Mouse (Mus musculus): Measurements from ENCODE around the gene Dgkh. TPM values are rescaled to one million over a fixed set of nuclear protein-coding genes. Genes with fewer than 3 reads are reported as not detected.
A peak's percentile ranks its signal among the peaks of the same experiment; 100 is the strongest.
"Not testable (repeated sequence)": the region's sequence is repeated elsewhere in the genome, so short reads cannot be mapped to it uniquely, and the experiment has no call there.

The Dgkh gene
- polyA plus RNA-seq, 1 experiment, result 6.9 TPM

DNA sequence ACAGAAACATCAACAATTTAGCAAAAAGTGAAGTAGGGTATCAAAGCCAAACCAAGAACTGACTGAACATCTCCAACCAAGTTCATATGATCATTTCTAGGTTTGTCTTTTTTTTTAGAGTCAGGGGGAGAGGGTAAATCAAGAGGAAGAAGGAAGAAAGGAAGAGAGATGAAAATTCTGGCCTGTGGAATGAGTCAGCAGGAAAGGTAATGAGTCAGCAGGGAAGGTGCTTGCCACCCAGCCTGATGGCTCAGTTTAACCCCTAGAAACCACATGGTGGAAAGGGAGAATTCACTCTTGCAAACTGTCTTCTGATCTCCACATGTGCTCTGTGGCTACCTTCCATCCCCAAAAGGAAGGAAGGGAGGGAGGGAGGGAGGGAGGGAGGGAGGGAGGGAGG, 149.4 kb downstream of the Dgkh start:
- no peak for TF ChIP-seq POLR2A (IDR thresholded peaks at IDR 0.05; ENCODE audit: borderline replicate concordance, control insufficient read depth, low read depth, low read length)
- no peak for TF ChIP-seq CTCF (IDR thresholded peaks at IDR 0.05; ENCODE audit: control insufficient read depth, insufficient read depth, low read length)
- no peak overlapping the region for H3K4me3 ChIP-seq (replicated peaks; ENCODE audit: control insufficient read depth, low read depth, low read length)
- H3K4me1 ChIP-seq (ENCODE audit: control insufficient read depth, insufficient read depth, low read length), result no peaks in the 10 kb centered on the region
- H3K27ac ChIP-seq (ENCODE audit: control insufficient read depth, insufficient read depth, low read depth, low read length, poor library complexity), result no peak overlapping the region

DNA sequence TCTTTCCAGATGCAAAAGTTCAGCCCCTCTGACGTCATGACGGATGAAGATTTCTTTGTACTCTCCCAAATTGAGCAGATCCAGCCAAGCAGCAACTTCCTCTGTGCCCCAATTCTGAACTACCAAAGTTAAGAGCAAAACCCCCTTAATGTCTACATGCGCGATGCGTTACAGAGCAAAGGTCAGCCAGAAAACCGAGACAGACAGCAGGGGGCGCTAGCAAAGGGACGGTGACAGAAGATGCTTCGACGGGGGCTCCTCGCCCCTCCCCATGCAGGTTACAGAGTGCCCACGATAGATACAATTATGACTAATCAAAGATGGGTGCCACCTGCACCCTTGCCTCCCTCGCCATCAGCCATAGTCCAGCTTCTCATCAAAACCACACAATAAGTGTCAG, 156.7 kb downstream of the Dgkh start:
- H3K27ac ChIP-seq (ENCODE audit: control insufficient read depth, insufficient read depth, low read depth, low read length, poor library complexity), result no peak overlapping the region
- 84% methylated on average over 13 of the region's 13 CpGs for WGBS
- no peak overlapping the region for H3K4me3 ChIP-seq (replicated peaks; ENCODE audit: control insufficient read depth, low read depth, low read length)
- no peaks in the 10 kb centered on the region for H3K4me1 ChIP-seq (ENCODE audit: control insufficient read depth, insufficient read depth, low read length)
- TF ChIP-seq CTCF (IDR thresholded peaks at IDR 0.05; ENCODE audit: control insufficient read depth, insufficient read depth, low read length) (peak; percentile 16; the same call in 1 of the 2 replicates), POLR2A (IDR thresholded peaks at IDR 0.05; ENCODE audit: borderline replicate concordance, control insufficient read depth, low read depth, low read length) (no peak)

DNA sequence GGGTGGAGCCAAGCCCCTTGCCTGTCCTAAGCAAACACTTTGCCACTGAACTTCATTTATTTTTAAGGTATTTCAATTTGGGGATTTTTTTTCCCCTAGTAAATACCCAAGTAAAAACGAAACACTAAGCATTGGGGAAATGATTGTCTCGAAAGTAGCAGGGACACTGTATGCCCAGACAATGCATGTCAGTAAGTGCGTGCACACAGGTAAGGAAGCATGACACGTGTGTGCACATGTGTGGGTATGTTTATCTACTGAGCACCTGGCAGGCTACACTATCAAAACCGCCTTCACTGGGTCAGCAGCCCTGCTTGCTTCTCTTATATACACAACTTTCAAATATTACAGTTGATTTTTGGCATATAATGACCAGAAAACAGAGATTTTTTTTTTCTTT, 164.2 kb downstream of the Dgkh start:
- 83% methylated on average over 5 of the region's 5 CpGs for whole genome bisulfite sequencing
- TF ChIP-seq POLR2A (IDR thresholded peaks at IDR 0.05; ENCODE audit: borderline replicate concordance, control insufficient read depth, low read depth, low read length), result no peak
- TF ChIP-seq CTCF (IDR thresholded peaks at IDR 0.05; ENCODE audit: control insufficient read depth, insufficient read depth, low read length), result no peak
- Histone ChIP-seq H3K27ac (ENCODE audit: control insufficient read depth, insufficient read depth, low read depth, low read length, poor library complexity) (no peak overlapping the region), H3K4me3 (replicated peaks; ENCODE audit: control insufficient read depth, low read depth, low read length) (no peak overlapping the region), H3K4me1 (ENCODE audit: control insufficient read depth, insufficient read depth, low read length) (no peaks in the 10 kb centered on the region)

DNA sequence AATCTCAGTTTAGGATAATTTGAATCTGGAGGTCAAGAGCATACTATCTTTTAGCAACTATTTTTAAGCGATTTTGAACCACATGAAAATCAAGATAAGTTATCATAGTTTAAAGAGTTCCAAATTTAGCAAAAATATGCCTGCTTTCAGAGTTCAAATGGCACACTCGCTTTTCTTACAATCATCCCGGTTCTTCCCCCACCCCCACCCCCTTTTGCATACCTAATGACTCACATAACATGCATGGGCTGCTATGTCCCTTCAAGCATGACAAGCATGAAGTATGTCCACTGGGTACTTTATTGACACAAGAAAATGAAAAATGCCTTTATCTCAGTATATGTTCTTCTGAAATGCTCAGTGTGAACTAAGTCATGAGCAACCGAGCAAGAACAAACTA, 166.1 kb downstream of the Dgkh start:
- no peak for TF ChIP-seq POLR2A (IDR thresholded peaks at IDR 0.05; ENCODE audit: borderline replicate concordance, control insufficient read depth, low read depth, low read length)
- no peak for TF ChIP-seq CTCF (IDR thresholded peaks at IDR 0.05; ENCODE audit: control insufficient read depth, insufficient read depth, low read length)
- Histone ChIP-seq H3K4me1 (ENCODE audit: control insufficient read depth, insufficient read depth, low read length) (no peaks in the 10 kb centered on the region), H3K4me3 (replicated peaks; ENCODE audit: control insufficient read depth, low read depth, low read length) (no peak overlapping the region), H3K27ac (ENCODE audit: control insufficient read depth, insufficient read depth, low read depth, low read length, poor library complexity) (no peak overlapping the region)
- 79% methylated on average over 4 of the region's 4 CpGs for WGBS

DNA sequence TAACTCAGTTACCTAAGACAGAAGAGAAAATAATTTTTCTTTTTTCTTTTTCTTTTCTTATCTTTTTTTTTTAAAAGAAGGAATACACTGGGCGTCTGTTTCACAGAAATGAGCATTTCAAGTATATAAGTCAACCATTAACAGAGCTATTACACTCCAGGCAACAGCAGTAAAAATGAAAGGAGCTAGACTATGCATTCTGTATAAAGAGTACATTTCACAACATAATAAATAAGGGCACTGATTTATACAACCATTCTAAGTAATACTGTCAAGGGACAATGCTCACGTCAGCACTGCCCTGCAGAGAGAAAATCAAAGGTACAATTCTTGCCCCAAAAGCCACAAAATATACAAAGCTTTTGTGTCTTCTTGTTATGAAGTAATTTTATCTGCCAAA, 168.3 kb downstream of the Dgkh start:
- Histone ChIP-seq H3K27ac (ENCODE audit: control insufficient read depth, insufficient read depth, low read depth, low read length, poor library complexity) (no peak overlapping the region), H3K4me1 (ENCODE audit: control insufficient read depth, insufficient read depth, low read length) (no peaks in the 10 kb centered on the region), H3K4me3 (replicated peaks; ENCODE audit: control insufficient read depth, low read depth, low read length) (no peak overlapping the region)
- TF ChIP-seq CTCF (IDR thresholded peaks at IDR 0.05; ENCODE audit: control insufficient read depth, insufficient read depth, low read length), result no peak
- WGBS, result 75% methylated on average over 2 of the region's 2 CpGs

DNA sequence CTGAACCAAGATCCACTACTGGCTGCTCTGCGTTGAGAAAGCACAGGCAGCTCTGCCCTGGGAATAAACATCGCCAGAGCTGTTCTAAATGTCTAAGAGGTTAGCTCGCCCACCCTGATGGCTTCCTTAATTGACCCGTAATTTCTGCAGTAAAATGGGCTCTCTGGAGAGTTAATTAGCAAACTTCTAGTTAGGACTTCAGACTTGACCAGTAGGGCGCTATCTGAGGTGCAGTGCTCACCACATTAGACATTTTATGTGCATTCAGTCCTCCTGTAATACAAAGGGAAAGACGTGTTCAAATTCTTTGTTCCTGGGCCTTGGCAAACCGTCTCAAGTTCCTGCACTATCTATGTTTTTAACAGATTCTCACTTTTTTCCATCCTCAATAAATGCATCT, 169.4 kb downstream of the Dgkh start:
- 82% methylated on average over 7 of the region's 7 CpGs for WGBS
- TF ChIP-seq POLR2A (IDR thresholded peaks at IDR 0.05; ENCODE audit: borderline replicate concordance, control insufficient read depth, low read depth, low read length) (no peak), CTCF (IDR thresholded peaks at IDR 0.05; ENCODE audit: control insufficient read depth, insufficient read depth, low read length) (no peak)
- H3K27ac ChIP-seq (ENCODE audit: control insufficient read depth, insufficient read depth, low read depth, low read length, poor library complexity), result no peak overlapping the region
- no peaks in the 10 kb centered on the region for H3K4me1 ChIP-seq (ENCODE audit: control insufficient read depth, insufficient read depth, low read length)
- H3K4me3 ChIP-seq (replicated peaks; ENCODE audit: control insufficient read depth, low read depth, low read length), result no peak overlapping the region

DNA sequence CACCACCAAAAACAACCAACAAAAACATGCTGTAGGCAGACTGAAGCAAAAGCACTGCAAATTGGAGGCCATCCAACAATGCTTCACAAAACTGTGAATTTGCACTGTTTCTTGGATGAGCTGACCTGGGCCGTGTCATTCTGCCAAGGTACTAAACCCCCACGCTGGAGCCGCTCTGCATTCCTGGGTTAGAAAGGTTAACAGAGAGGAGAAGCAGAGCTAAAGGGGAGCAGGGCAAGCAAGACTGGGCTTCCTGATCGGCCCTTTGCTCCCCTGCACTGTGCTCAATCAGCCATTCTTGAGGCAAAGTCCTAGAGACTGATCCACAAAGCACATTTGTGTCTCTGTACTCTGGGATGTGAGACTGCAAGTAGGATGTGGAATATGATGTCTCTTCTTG, 170.5 kb downstream of the Dgkh start:
- TF ChIP-seq CTCF (IDR thresholded peaks at IDR 0.05; ENCODE audit: control insufficient read depth, insufficient read depth, low read length) (no peak), POLR2A (IDR thresholded peaks at IDR 0.05; ENCODE audit: borderline replicate concordance, control insufficient read depth, low read depth, low read length) (no peak)

DNA sequence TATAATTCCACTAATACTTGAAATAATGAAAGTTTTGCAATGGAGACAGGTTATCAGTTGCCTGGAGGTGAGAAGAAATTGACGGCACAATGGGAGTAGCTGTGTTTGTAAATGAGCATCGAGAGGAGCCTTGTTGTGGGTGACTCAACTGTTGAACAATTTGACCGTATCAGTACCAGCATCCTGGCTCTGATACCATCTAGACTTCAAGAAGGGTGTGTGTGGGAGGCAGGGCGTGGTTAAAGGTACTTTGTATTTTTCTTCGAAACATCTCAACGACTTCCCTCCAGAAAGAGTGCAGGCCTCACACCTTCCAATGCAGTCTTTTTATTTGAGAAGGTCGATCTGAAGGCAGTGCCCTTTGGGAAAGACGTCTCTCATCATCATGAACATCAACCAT, 173.5 kb downstream of the Dgkh start:
- no peaks in the 10 kb centered on the region for H3K4me1 ChIP-seq (ENCODE audit: control insufficient read depth, insufficient read depth, low read length)
- TF ChIP-seq CTCF (IDR thresholded peaks at IDR 0.05; ENCODE audit: control insufficient read depth, insufficient read depth, low read length) (no peak), POLR2A (IDR thresholded peaks at IDR 0.05; ENCODE audit: borderline replicate concordance, control insufficient read depth, low read depth, low read length) (no peak)
- H3K27ac ChIP-seq (ENCODE audit: control insufficient read depth, insufficient read depth, low read depth, low read length, poor library complexity), result no peak overlapping the region
- WGBS, result 86% methylated on average over 8 of the region's 8 CpGs
- H3K4me3 ChIP-seq (replicated peaks; ENCODE audit: control insufficient read depth, low read depth, low read length), result no peak overlapping the region

More for the DNA sequence above, 170.5 kb downstream of the Dgkh start:
- H3K27ac ChIP-seq (ENCODE audit: control insufficient read depth, insufficient read depth, low read depth, low read length, poor library complexity), result no peak overlapping the region
- 80% methylated on average over 4 of the region's 4 CpGs for WGBS
- no peaks in the 10 kb centered on the region for H3K4me1 ChIP-seq (ENCODE audit: control insufficient read depth, insufficient read depth, low read length)
- no peak overlapping the region for H3K4me3 ChIP-seq (replicated peaks; ENCODE audit: control insufficient read depth, low read depth, low read length)

DNA sequence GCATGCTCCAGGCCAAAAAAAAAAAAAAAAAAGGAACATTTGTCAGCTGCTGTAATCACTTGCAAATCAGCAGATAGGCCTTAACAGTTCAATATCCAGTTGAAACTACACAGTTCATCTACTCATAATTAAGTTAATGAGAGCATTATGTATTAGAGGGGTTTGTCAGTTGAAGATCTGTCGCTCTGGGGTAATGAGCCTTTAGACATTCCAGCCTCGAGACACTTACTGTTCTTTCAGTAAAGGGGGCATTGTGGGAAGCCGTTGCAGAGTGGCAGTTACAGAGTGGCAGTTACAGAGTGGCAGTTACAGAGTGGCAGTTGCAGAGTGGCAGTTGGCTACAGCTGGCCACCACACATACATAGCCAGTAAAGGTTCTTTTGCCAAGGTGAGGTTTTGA, 177.7 kb downstream of the Dgkh start:
- not testable (repeated sequence) for H3K4me1 ChIP-seq (ENCODE audit: control insufficient read depth, insufficient read depth, low read length); H3K27ac ChIP-seq (ENCODE audit: control insufficient read depth, insufficient read depth, low read depth, low read length, poor library complexity); H3K4me3 ChIP-seq (replicated peaks; ENCODE audit: control insufficient read depth, low read depth, low read length)
- 75% methylated on average over 3 of the region's 3 CpGs for WGBS
